Mouse (Mus musculus) stomach, postnatal 0 days (tissue): ENCODE measurements around the gene Pou2f3.

ENCODE experiments used
- CTCF ChIP-seq: IDR thresholded peaks from 2 replicates; pipeline ENCODE4 v1.5.1; 2016; ENCODE audit warnings: antibody characterized with exemption, low read depth, mild to moderate bottlenecking, moderate library complexity
- EP300 ChIP-seq: optimal IDR thresholded peaks from 2 replicates; pipeline ENCODE3; 2016; ENCODE audit warnings: antibody characterized with exemption

- TF ChIP-seq CTCF (peak; percentile 95), EP300 (no peak)
Observed at GRCm38 (mm10) chr9:43210771-43211450, 742 bp upstream of the Pou2f3 start.
